Mouse (Mus musculus): ENCODE measurements at regions not wholly inside any gene's neighbourhood (a gene's known extent, or its start where the extent isn't known, plus 50 kb on each side); places are given as distances from the start of the nearest gene placed in this dataset.
"Not testable (repeated sequence)": the region's sequence is repeated elsewhere in the genome, so short reads cannot be mapped to it uniquely, and the experiment has no call there.

GRCm38 (mm10) chr12:15122586-15123212 is 694.0 kb downstream of the Trib2 start:
- no peak for DNase-seq (ENCODE audit: low read depth, low spot score)

GRCm38 (mm10) chr12:15115556-15115955 is 701.2 kb downstream of the Trib2 start:
- no peak for DNase-seq (ENCODE audit: low read depth, low spot score)

- no peak for DNase-seq (ENCODE audit: low read depth, low spot score)
These were observed 701.9 kb downstream of the Trib2 start for GRCm38 (mm10) chr12:15114793-15115192.

- DNase-seq (ENCODE audit: low read depth, low spot score) = no peak
These were observed 705.7 kb downstream of the Trib2 start for GRCm38 (mm10) chr12:15111049-15111448.

- DNase-seq (ENCODE audit: low read depth, low spot score) = no peak
These were observed 711.8 kb downstream of the Trib2 start for GRCm38 (mm10) chr12:15104876-15105275.

- DNase-seq (ENCODE audit: low read depth, low spot score) = no peak
These were observed 738.1 kb downstream of the Trib2 start for GRCm38 (mm10) chr12:15078615-15079014.

- DNase-seq (ENCODE audit: low read depth, low spot score) = no peak
These were observed 752.4 kb downstream of the Trib2 start for GRCm38 (mm10) chr12:15064351-15064750.

GRCm38 (mm10) chr12:15051387-15051786 is 765.3 kb downstream of the Trib2 start:
- DNase-seq (ENCODE audit: low read depth, low spot score) = no peak

GRCm38 (mm10) chr12:15043264-15043663 is 773.5 kb downstream of the Trib2 start:
- no peak for DNase-seq (ENCODE audit: low read depth, low spot score)

- no peak for DNase-seq (ENCODE audit: low read depth, low spot score)
These were observed 805.6 kb downstream of the Trib2 start for GRCm38 (mm10) chr12:15011091-15011490.

- not testable (repeated sequence) for DNase-seq (ENCODE audit: low read depth, low spot score)
These were observed 814.3 kb downstream of the Trib2 start for GRCm38 (mm10) chr12:15002401-15002800.

Data from skeletal muscle tissue, adult 2 months (tissue).